Mouse (Mus musculus) Muller cell, postnatal 12 days (primary cell): ENCODE data around the gene Higd1a.

Source experiments
- DNase-seq: peaks from one replicate; pipeline ENCODE4 v3.0.0-alpha.2; 2015; ENCODE audit errors: inconsistent ontology term

Gene Higd1a

GRCm38 (mm10) chr9:121838008-121838407 lies 20.2 kb downstream of the Higd1a start:
- DNase-seq, result no peak

- no peak for DNase-seq
Measured at GRCm38 (mm10) chr9:121833825-121834224, 24.3 kb downstream of the Higd1a start.

- DNase-seq, result peak; percentile 58
Measured at GRCm38 (mm10) chr9:121830956-121831293, 27.2 kb downstream of the Higd1a start.

- peak; percentile 46 for DNase-seq
Measured at GRCm38 (mm10) chr9:121830243-121830955, 27.8 kb downstream of the Higd1a start.

GRCm38 (mm10) chr9:121829270-121829992 lies 28.7 kb downstream of the Higd1a start:
- no peak for DNase-seq

GRCm38 (mm10) chr9:121828314-121828713 lies 29.8 kb downstream of the Higd1a start:
- no peak for DNase-seq

- DNase-seq, result no peak
Measured at GRCm38 (mm10) chr9:121826356-121826755, 31.8 kb downstream of the Higd1a start.

GRCm38 (mm10) chr9:121823991-121824390 lies 34.2 kb downstream of the Higd1a start:
- DNase-seq, result no peak

GRCm38 (mm10) chr9:121823051-121823450 lies 35.1 kb downstream of the Higd1a start:
- DNase-seq, result peak; percentile 44

GRCm38 (mm10) chr9:121822585-121822991 lies 35.6 kb downstream of the Higd1a start:
- peak; percentile 81 for DNase-seq

GRCm38 (mm10) chr9:121820765-121821164 lies 37.4 kb downstream of the Higd1a start:
- no peak for DNase-seq

GRCm38 (mm10) chr9:121819771-121820471 lies 38.2 kb downstream of the Higd1a start:
- DNase-seq, result peak; percentile 58

GRCm38 (mm10) chr9:121819073-121819770 lies 38.9 kb downstream of the Higd1a start:
- peak; percentile 32 for DNase-seq

GRCm38 (mm10) chr9:121815183-121815582 lies 43.0 kb downstream of the Higd1a start:
- DNase-seq, result no peak

GRCm38 (mm10) chr9:121810081-121810821 lies 47.9 kb downstream of the Higd1a start:
- DNase-seq, result peak; percentile 72

- no peak for DNase-seq
Measured at GRCm38 (mm10) chr9:121808511-121808910, 49.7 kb downstream of the Higd1a start.

GRCm38 (mm10) chr9:121807947-121808346 lies 50.2 kb downstream of the Higd1a start:
- no peak for DNase-seq

GRCm38 (mm10) chr9:121807546-121807945 lies 50.6 kb downstream of the Higd1a start:
- no peak for DNase-seq

- DNase-seq, result no peak
Measured at GRCm38 (mm10) chr9:121802747-121803146, 55.4 kb downstream of the Higd1a start.

- DNase-seq, result no peak
Measured at GRCm38 (mm10) chr9:121798887-121799520, 59.2 kb downstream of the Higd1a start.
